Mouse (Mus musculus) myocyte (in vitro differentiated cells): ENCODE data around the gene Gm10644. TPM values are rescaled to one million over a fixed set of nuclear protein-coding genes. Genes with fewer than 3 reads are reported as not detected.

ENCODE experiments used
- H3K27me3 ChIP-seq: one replicate; pipeline ENCODE4 v1.6.1; 2011; ENCODE audit not compliant: control insufficient read depth, insufficient read depth, insufficient read length
- H3K36me3 ChIP-seq: one replicate; pipeline ENCODE4 v1.6.1; 2011; ENCODE audit not compliant: control insufficient read depth, insufficient read depth
- H3K4me2 ChIP-seq: one replicate; pipeline ENCODE4 v1.6.1; 2011; ENCODE audit warnings: low read depth, control low read depth
- H3K4me3 ChIP-seq: one replicate; pipeline ENCODE4 v1.5.1; 2011; ENCODE audit warnings: mild to moderate bottlenecking, control low read depth, moderate library complexity
- H3K79me2 ChIP-seq: one replicate; pipeline ENCODE4 v1.6.1; 2011; ENCODE audit not compliant: control insufficient read depth, insufficient read depth
- H3ac ChIP-seq: one replicate; pipeline ENCODE4 v1.6.1; 2011; ENCODE audit not compliant: control insufficient read depth, insufficient read length
- CEBPB ChIP-seq: IDR thresholded peaks from 2 replicates; pipeline ENCODE4 v1.6.1; 2011; ENCODE audit warnings: mild to moderate bottlenecking, moderate library complexity; ENCODE audit not compliant: poor library complexity, insufficient read depth, severe bottlenecking
- E2F4 ChIP-seq: IDR thresholded peaks from one replicate; pipeline ENCODE4 v1.6.1; 2011; ENCODE audit warnings: mild to moderate bottlenecking, control low read depth, moderate library complexity; ENCODE audit not compliant: insufficient read depth
- MAX ChIP-seq: IDR thresholded peaks from one replicate; pipeline ENCODE4 v1.6.1; 2011; ENCODE audit warnings: low read depth, mild to moderate bottlenecking, control low read depth
- MYOD1 ChIP-seq, 3 experiments: IDR thresholded peaks; one replicate each; pipeline ENCODE4 v1.6.1; 2011; ENCODE audit warnings: control low read depth in 2 of 3, low read depth in 2 of 3, mild to moderate bottlenecking in 2 of 3, moderate library complexity in 1 of 3; ENCODE audit not compliant: insufficient read length in 2 of 3, control insufficient read depth in 1 of 3
- MYOG ChIP-seq, 3 experiments: IDR thresholded peaks; one replicate each; pipeline ENCODE4 v1.6.1; 2011; ENCODE audit warnings: control low read depth in 2 of 3, low read depth in 2 of 3, mild to moderate bottlenecking in 2 of 3; ENCODE audit not compliant: insufficient read length in 2 of 3, control insufficient read depth in 1 of 3, insufficient read depth in 1 of 3
- POLR2A ChIP-seq: IDR thresholded peaks from one replicate; pipeline ENCODE4 v1.6.1; 2011; ENCODE audit warnings: low read depth, mild to moderate bottlenecking, control low read depth, moderate library complexity; ENCODE audit not compliant: insufficient read length
- POLR2AphosphoS2 ChIP-seq: IDR thresholded peaks from one replicate; pipeline ENCODE4 v1.6.1; 2011; ENCODE audit warnings: low read depth, control low read depth; ENCODE audit not compliant: insufficient read length
- REST ChIP-seq: IDR thresholded peaks from one replicate; pipeline ENCODE4 v1.6.1; 2011; ENCODE audit warnings: mild to moderate bottlenecking, control low read depth, moderate library complexity; ENCODE audit not compliant: insufficient read depth, insufficient read length
- SRF ChIP-seq: IDR thresholded peaks from one replicate; pipeline ENCODE4 v1.6.1; 2011; ENCODE audit warnings: low read depth; ENCODE audit not compliant: control insufficient read depth, insufficient read length
- TCF12 ChIP-seq: IDR thresholded peaks from one replicate; pipeline ENCODE4 v1.6.1; 2011; ENCODE audit warnings: mild to moderate bottlenecking, control low read depth; ENCODE audit not compliant: poor library complexity, insufficient read depth, severe bottlenecking
- TCF3 ChIP-seq: IDR thresholded peaks from one replicate; pipeline ENCODE4 v1.6.1; 2011; ENCODE audit warnings: low read depth, control low read depth; ENCODE audit not compliant: insufficient read length
- USF1 ChIP-seq: IDR thresholded peaks from one replicate; pipeline ENCODE4 v1.6.1; 2011; ENCODE audit warnings: low read depth, mild to moderate bottlenecking, control low read depth, moderate library complexity
- polyA plus RNA-seq: library from polyadenylated mRNA; unstranded; fragments of >200 nt; fragmentation: generic; extraction: Trizol; gene quantifications from one replicate; pipeline ENCODE4 v1.2.1, GENCODE M21; 2012; ENCODE audit warnings: missing spikeins

The Gm10644 gene
- polyA plus RNA-seq: 0.11 TPM

- H3ac ChIP-seq: peak within 1 kb of the TSS; percentile 5
- TF ChIP-seq E2F4: peak; percentile 95
- no peak for TF ChIP-seq REST
- no peak for TF ChIP-seq MAX
- no peak for TF ChIP-seq USF1
- TF ChIP-seq POLR2A: peak; percentile 84
- TF ChIP-seq POLR2AphosphoS2: peak; percentile 79
These were observed at the start of gene Gm10644, which contains the start of gene Asf1b for GRCm38 (mm10) chr8:83955106-83955957. Gene Gm10644, minus strand, starts transcription at chr8:83955205. Gene Asf1b, plus strand, starts transcription at chr8:83955507.

GRCm38 (mm10) chr8:84004533-84005201 is 49.7 kb upstream of the Gm10644 start:
- peak overlapping the region; percentile 19 for H3ac ChIP-seq
- H3K79me2 ChIP-seq: no peaks in the 10 kb centered on the region
- TF ChIP-seq REST (no peak), POLR2A (peak; percentile 47), CEBPB (no peak), SRF (peak; percentile 44), MYOD1 (IDR thresholded peaks at IDR 0.05; ENCODE audit: control insufficient read depth in 1 of 3, insufficient read length in 2 of 3, low read depth in 2 of 3) (no peak), USF1 (no peak), TCF3 (no peak), MYOG (IDR thresholded peaks at IDR 0.05; ENCODE audit: control insufficient read depth in 1 of 3, insufficient read depth in 1 of 3, insufficient read length in 2 of 3, low read depth in 2 of 3) (no peak), TCF12 (no peak), POLR2AphosphoS2 (peak; percentile 68), E2F4 (no peak), MAX (no peak)
- H3K36me3 ChIP-seq: no peaks in the 10 kb centered on the region
- peak overlapping the region; percentile 30 for H3K4me3 ChIP-seq
- H3K27me3 ChIP-seq: no peaks in the 10 kb centered on the region
- H3K4me2 ChIP-seq: peak overlapping the region; percentile 92

More at GRCm38 (mm10) chr8:83955106-83955957, at the start of gene Gm10644, which contains the start of gene Asf1b:
- H3K4me2 ChIP-seq: peak within 1 kb of the TSS; percentile 82
- H3K79me2 ChIP-seq: peaks cover 25% of the 10 kb centered on the region
- H3K27me3 ChIP-seq: no peaks in the 10 kb centered on the region
- H3K4me3 ChIP-seq: peak within 1 kb of the TSS; percentile 59
- H3K36me3 ChIP-seq: no peaks in the 10 kb centered on the region

- Histone ChIP-seq H3K27me3 (no peaks in the 10 kb centered on the region), H3K4me3 (peak overlapping the region; percentile 30), H3K36me3 (no peaks in the 10 kb centered on the region), H3ac (peak overlapping the region; percentile 19), H3K4me2 (peak overlapping the region; percentile 92), H3K79me2 (no peaks in the 10 kb centered on the region)
- no peak for TF ChIP-seq TCF3
- no peak for TF ChIP-seq SRF
- no peak for TF ChIP-seq MAX
- TF ChIP-seq CEBPB: no peak
- TF ChIP-seq MYOG (IDR thresholded peaks at IDR 0.05; ENCODE audit: control insufficient read depth in 1 of 3, insufficient read depth in 1 of 3, insufficient read length in 2 of 3, low read depth in 2 of 3): no peak
- no peak for TF ChIP-seq TCF12
- TF ChIP-seq POLR2A: no peak
- no peak for TF ChIP-seq MYOD1 (IDR thresholded peaks at IDR 0.05; ENCODE audit: control insufficient read depth in 1 of 3, insufficient read length in 2 of 3, low read depth in 2 of 3)
- no peak for TF ChIP-seq E2F4
- TF ChIP-seq POLR2AphosphoS2: no peak
- no peak for TF ChIP-seq REST
These were observed 48.7 kb upstream of the Gm10644 start for GRCm38 (mm10) chr8:84003612-84004246.

GRCm38 (mm10) chr8:84002957-84003611 is 48.1 kb upstream of the Gm10644 start:
- H3K36me3 ChIP-seq: no peaks in the 10 kb centered on the region
- H3ac ChIP-seq: no peak overlapping the region
- H3K27me3 ChIP-seq: no peaks in the 10 kb centered on the region
- TF ChIP-seq REST: no peak
- no peak for TF ChIP-seq POLR2A
- no peak for TF ChIP-seq MAX
- TF ChIP-seq USF1: no peak
- TF ChIP-seq TCF3: no peak
- no peak for TF ChIP-seq MYOG (IDR thresholded peaks at IDR 0.05; ENCODE audit: control insufficient read depth in 1 of 3, insufficient read depth in 1 of 3, insufficient read length in 2 of 3, low read depth in 2 of 3)
- H3K4me2 ChIP-seq: peak overlapping the region; percentile 92
- peak overlapping the region; percentile 30 for H3K4me3 ChIP-seq
- no peaks in the 10 kb centered on the region for H3K79me2 ChIP-seq
